Mouse (Mus musculus): ENCODE results near the gene Smndc1. TPM values are rescaled to one million over a fixed set of nuclear protein-coding genes. Genes with fewer than 3 reads are reported as not detected.

Gene Smndc1
- polyA plus RNA-seq, 1 experiment, result 4.1 TPM

- DNase-seq (ENCODE audit: low read depth), result no peak
These were observed 7.0 kb downstream of the Smndc1 start for GRCm38 (mm10) chr19:53383336-53383735.

- DNase-seq (ENCODE audit: low read depth), result no peak
These were observed 12.0 kb downstream of the Smndc1 start for GRCm38 (mm10) chr19:53378421-53378820.

GRCm38 (mm10) chr19:53377652-53378051, 12.7 kb downstream of the Smndc1 start:
- DNase-seq (ENCODE audit: low read depth), result no peak

- no peak for DNase-seq (ENCODE audit: low read depth)
These were observed 14.6 kb downstream of the Smndc1 start for GRCm38 (mm10) chr19:53375816-53376215.

- no peak for DNase-seq (ENCODE audit: low read depth)
These were observed 15.1 kb downstream of the Smndc1 start for GRCm38 (mm10) chr19:53375299-53375698.

GRCm38 (mm10) chr19:53373570-53373969, 16.8 kb downstream of the Smndc1 start:
- DNase-seq (ENCODE audit: low read depth), result no peak

- DNase-seq (ENCODE audit: low read depth), result no peak
These were observed 18.7 kb downstream of the Smndc1 start, which contains the start of gene Gm10197 for GRCm38 (mm10) chr19:53371666-53372065. Gene Gm10197, minus strand, starts transcription at chr19:53371766.

GRCm38 (mm10) chr19:53370233-53370632, 20.1 kb downstream of the Smndc1 start:
- no peak for DNase-seq (ENCODE audit: low read depth)

GRCm38 (mm10) chr19:53369469-53370043, 20.8 kb downstream of the Smndc1 start:
- no peak for DNase-seq (ENCODE audit: low read depth)

- no peak for DNase-seq (ENCODE audit: low read depth)
These were observed 23.5 kb downstream of the Smndc1 start for GRCm38 (mm10) chr19:53366881-53367280.

GRCm38 (mm10) chr19:53366057-53366775, 24.2 kb downstream of the Smndc1 start:
- no peak for DNase-seq (ENCODE audit: low read depth)

- DNase-seq (ENCODE audit: low read depth), result no peak
These were observed 25.4 kb downstream of the Smndc1 start for GRCm38 (mm10) chr19:53364963-53365362.

- no peak for DNase-seq (ENCODE audit: low read depth)
These were observed 25.8 kb downstream of the Smndc1 start for GRCm38 (mm10) chr19:53364551-53364950.

GRCm38 (mm10) chr19:53362967-53363366, 27.4 kb downstream of the Smndc1 start:
- no peak for DNase-seq (ENCODE audit: low read depth)

- DNase-seq (ENCODE audit: low read depth), result no peak
These were observed 30.0 kb downstream of the Smndc1 start for GRCm38 (mm10) chr19:53360265-53360958.

GRCm38 (mm10) chr19:53359160-53360033, 31.0 kb downstream of the Smndc1 start:
- no peak for DNase-seq (ENCODE audit: low read depth)

- DNase-seq (ENCODE audit: low read depth), result no peak
These were observed 35.3 kb downstream of the Smndc1 start for GRCm38 (mm10) chr19:53355065-53355464.

GRCm38 (mm10) chr19:53354271-53355000, 35.9 kb downstream of the Smndc1 start:
- no peak for DNase-seq (ENCODE audit: low read depth)

GRCm38 (mm10) chr19:53353864-53354263, 36.5 kb downstream of the Smndc1 start:
- no peak for DNase-seq (ENCODE audit: low read depth)

- no peak for DNase-seq (ENCODE audit: low read depth)
These were observed 44.6 kb downstream of the Smndc1 start for GRCm38 (mm10) chr19:53345766-53346165.

GRCm38 (mm10) chr19:53344062-53344461, 46.3 kb downstream of the Smndc1 start:
- no peak for DNase-seq (ENCODE audit: low read depth)
